Mouse (Mus musculus): Measurements from ENCODE around the gene Prkcb. TPM values are rescaled to one million over a fixed set of nuclear protein-coding genes. Genes with fewer than 3 reads are reported as not detected.

Prkcb gene
- polyA plus RNA-seq, 1 experiment from 2014 or later = 170 TPM

GRCm38 (mm10) chr7:122309909-122310725 lies 21.6 kb downstream of the Prkcb start:
- H3K4me3 ChIP-seq (ENCODE audit: low read depth, low read length) = no peak overlapping the region
- ATAC-seq (ENCODE audit: low read depth) = no peak
- H3K9me3 ChIP-seq (ENCODE audit: control insufficient read depth, low read length) = no peaks in the 10 kb centered on the region
- no peaks in the 10 kb centered on the region for H3K36me3 ChIP-seq (ENCODE audit: control insufficient read depth, insufficient read depth, low read length)
- no peak overlapping the region for H3K27ac ChIP-seq (ENCODE audit: low read depth, low read length)
- no peak overlapping the region for H3K9ac ChIP-seq (replicated peaks; ENCODE audit: low read depth, low read length)
- no peak overlapping the region for H3K4me2 ChIP-seq (ENCODE audit: low read depth, low read length)
- H3K27me3 ChIP-seq (ENCODE audit: control insufficient read depth, insufficient read depth, low read length) = no peaks in the 10 kb centered on the region
- no peaks in the 10 kb centered on the region; the same call in 1 of the 2 replicates for H3K4me1 ChIP-seq (ENCODE audit: control insufficient read depth, insufficient read depth, low read length)
- WGBS = 72% methylated on average over 14 of the region's 14 CpGs

- 85% methylated on average over 7 of the region's 7 CpGs for WGBS
- no peak overlapping the region for H3K4me3 ChIP-seq (ENCODE audit: low read depth, low read length)
- H3K27me3 ChIP-seq (ENCODE audit: control insufficient read depth, insufficient read depth, low read length) = no peaks in the 10 kb centered on the region
- H3K9ac ChIP-seq (replicated peaks; ENCODE audit: low read depth, low read length) = no peak overlapping the region
- ATAC-seq (ENCODE audit: low read depth) = no peak
- no peaks in the 10 kb centered on the region for H3K9me3 ChIP-seq (ENCODE audit: control insufficient read depth, low read length)
- no peaks in the 10 kb centered on the region; the same call in 1 of the 2 replicates for H3K4me1 ChIP-seq (ENCODE audit: control insufficient read depth, insufficient read depth, low read length)
- H3K27ac ChIP-seq (ENCODE audit: low read depth, low read length) = no peak overlapping the region
- H3K4me2 ChIP-seq (ENCODE audit: low read depth, low read length) = no peak overlapping the region
- H3K36me3 ChIP-seq (ENCODE audit: control insufficient read depth, insufficient read depth, low read length) = no peaks in the 10 kb centered on the region
These were observed 22.1 kb downstream of the Prkcb start for GRCm38 (mm10) chr7:122310726-122311018.

- H3K4me3 ChIP-seq (ENCODE audit: low read depth, low read length) = no peak overlapping the region
- WGBS = 93% methylated on average over 12 of the region's 12 CpGs
- H3K27me3 ChIP-seq (ENCODE audit: control insufficient read depth, insufficient read depth, low read length) = no peaks in the 10 kb centered on the region
- ATAC-seq (ENCODE audit: low read depth) = no peak
- no peaks in the 10 kb centered on the region for H3K36me3 ChIP-seq (ENCODE audit: control insufficient read depth, insufficient read depth, low read length)
- no peaks in the 10 kb centered on the region for H3K9me3 ChIP-seq (ENCODE audit: control insufficient read depth, low read length)
- H3K4me1 ChIP-seq (ENCODE audit: control insufficient read depth, insufficient read depth, low read length) = no peaks in the 10 kb centered on the region; the same call in 1 of the 2 replicates
- no peak overlapping the region for H3K4me2 ChIP-seq (ENCODE audit: low read depth, low read length)
- H3K27ac ChIP-seq (ENCODE audit: low read depth, low read length) = no peak overlapping the region
- H3K9ac ChIP-seq (replicated peaks; ENCODE audit: low read depth, low read length) = no peak overlapping the region
These were observed 25.3 kb downstream of the Prkcb start for GRCm38 (mm10) chr7:122313690-122314477.

GRCm38 (mm10) chr7:122315720-122316331 lies 27.3 kb downstream of the Prkcb start:
- no peaks in the 10 kb centered on the region; the same call in 1 of the 2 replicates for H3K4me1 ChIP-seq (ENCODE audit: control insufficient read depth, insufficient read depth, low read length)
- H3K9me3 ChIP-seq (ENCODE audit: control insufficient read depth, low read length) = no peaks in the 10 kb centered on the region
- H3K4me3 ChIP-seq (ENCODE audit: low read depth, low read length) = no peak overlapping the region
- no peak for ATAC-seq (ENCODE audit: low read depth)
- H3K9ac ChIP-seq (replicated peaks; ENCODE audit: low read depth, low read length) = no peak overlapping the region
- H3K36me3 ChIP-seq (ENCODE audit: control insufficient read depth, insufficient read depth, low read length) = no peaks in the 10 kb centered on the region
- H3K4me2 ChIP-seq (ENCODE audit: low read depth, low read length) = no peak overlapping the region
- H3K27me3 ChIP-seq (ENCODE audit: control insufficient read depth, insufficient read depth, low read length) = no peaks in the 10 kb centered on the region
- H3K27ac ChIP-seq (ENCODE audit: low read depth, low read length) = no peak overlapping the region
- 84% methylated on average over 8 of the region's 8 CpGs for WGBS

- H3K9me3 ChIP-seq (ENCODE audit: control insufficient read depth, low read length) = no peaks in the 10 kb centered on the region
- no peak for ATAC-seq (ENCODE audit: low read depth)
- H3K27ac ChIP-seq (ENCODE audit: low read depth, low read length) = no peak overlapping the region
These were observed 28.1 kb downstream of the Prkcb start for GRCm38 (mm10) chr7:122316681-122317080.

GRCm38 (mm10) chr7:122317485-122317884 lies 28.9 kb downstream of the Prkcb start:
- Histone ChIP-seq H3K9ac (replicated peaks; ENCODE audit: low read depth, low read length) (no peak overlapping the region), H3K9me3 (ENCODE audit: control insufficient read depth, low read length) (no peaks in the 10 kb centered on the region), H3K36me3 (ENCODE audit: control insufficient read depth, insufficient read depth, low read length) (no peaks in the 10 kb centered on the region), H3K27ac (ENCODE audit: low read depth, low read length) (no peak overlapping the region), H3K27me3 (ENCODE audit: control insufficient read depth, insufficient read depth, low read length) (no peaks in the 10 kb centered on the region), H3K4me1 (ENCODE audit: control insufficient read depth, insufficient read depth, low read length) (no peaks in the 10 kb centered on the region), H3K4me3 (ENCODE audit: low read depth, low read length) (no peak overlapping the region), H3K4me2 (ENCODE audit: low read depth, low read length) (no peak overlapping the region)
- ATAC-seq (ENCODE audit: low read depth) = no peak

More at GRCm38 (mm10) chr7:122316681-122317080, 28.1 kb downstream of the Prkcb start:
- Histone ChIP-seq H3K4me1 (ENCODE audit: control insufficient read depth, insufficient read depth, low read length) (no peaks in the 10 kb centered on the region; the same call in 1 of the 2 replicates), H3K9ac (replicated peaks; ENCODE audit: low read depth, low read length) (no peak overlapping the region), H3K4me2 (ENCODE audit: low read depth, low read length) (no peak overlapping the region), H3K27me3 (ENCODE audit: control insufficient read depth, insufficient read depth, low read length) (no peaks in the 10 kb centered on the region), H3K4me3 (ENCODE audit: low read depth, low read length) (no peak overlapping the region), H3K36me3 (ENCODE audit: control insufficient read depth, insufficient read depth, low read length) (no peaks in the 10 kb centered on the region)
- 79% methylated on average over 3 of the region's 3 CpGs for WGBS

DNA sequence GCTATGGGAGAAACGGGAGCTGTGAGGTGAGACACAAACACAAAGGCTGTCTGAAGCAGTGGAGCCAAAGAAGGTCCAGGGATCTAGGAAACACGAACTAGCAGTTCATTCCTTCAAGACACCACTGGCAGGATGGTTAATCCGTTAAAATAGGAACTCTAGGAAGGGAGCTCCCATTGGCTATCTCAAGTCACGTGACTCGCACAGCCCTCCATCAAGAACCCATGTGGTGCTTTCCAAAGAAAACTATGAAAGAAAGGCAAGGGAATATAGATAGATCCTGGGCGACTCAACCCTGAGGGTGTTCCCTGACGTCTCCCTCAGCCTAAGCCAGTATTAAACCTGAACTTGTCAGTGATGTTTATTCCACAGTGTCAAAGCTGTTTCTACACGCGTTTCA lies 31.0 kb downstream of the Prkcb start:
- Histone ChIP-seq H3K36me3 (ENCODE audit: control insufficient read depth, insufficient read depth, low read length) (no peaks in the 10 kb centered on the region), H3K4me2 (ENCODE audit: low read depth, low read length) (no peak overlapping the region), H3K4me1 (ENCODE audit: control insufficient read depth, insufficient read depth, low read length) (no peaks in the 10 kb centered on the region), H3K27me3 (ENCODE audit: control insufficient read depth, insufficient read depth, low read length) (no peaks in the 10 kb centered on the region), H3K9me3 (ENCODE audit: control insufficient read depth, low read length) (no peaks in the 10 kb centered on the region), H3K4me3 (ENCODE audit: low read depth, low read length) (no peak overlapping the region), H3K27ac (ENCODE audit: low read depth, low read length) (no peak overlapping the region), H3K9ac (replicated peaks; ENCODE audit: low read depth, low read length) (no peak overlapping the region)
- 83% methylated on average over 9 of the region's 9 CpGs for WGBS
- no peak for ATAC-seq (ENCODE audit: low read depth)

GRCm38 (mm10) chr7:122320843-122321544 lies 32.4 kb downstream of the Prkcb start:
- Histone ChIP-seq H3K9ac (replicated peaks; ENCODE audit: low read depth, low read length) (no peak overlapping the region), H3K36me3 (ENCODE audit: control insufficient read depth, insufficient read depth, low read length) (no peaks in the 10 kb centered on the region), H3K4me3 (ENCODE audit: low read depth, low read length) (no peak overlapping the region), H3K27me3 (ENCODE audit: control insufficient read depth, insufficient read depth, low read length) (no peaks in the 10 kb centered on the region), H3K4me1 (ENCODE audit: control insufficient read depth, insufficient read depth, low read length) (no peaks in the 10 kb centered on the region), H3K4me2 (ENCODE audit: low read depth, low read length) (no peak overlapping the region), H3K9me3 (ENCODE audit: control insufficient read depth, low read length) (no peaks in the 10 kb centered on the region), H3K27ac (ENCODE audit: low read depth, low read length) (no peak overlapping the region)
- ATAC-seq (ENCODE audit: low read depth) = no peak
- WGBS = 92% methylated on average over 7 of the region's 7 CpGs
